Mouse (Mus musculus) olfactory bulb, adult 2 months (tissue): ENCODE data around the gene Muc3.
"Not testable (repeated sequence)": the region's sequence is repeated elsewhere in the genome, so short reads cannot be mapped to it uniquely, and the experiment has no call there.

ENCODE experiments used
- CTCF ChIP-seq: fragments of 200-500 bp; IDR thresholded peaks from 2 replicates; pipeline ENCODE4 v1.5.1; 2012; ENCODE audit warnings: low read depth, mild to moderate bottlenecking, low read length, moderate library complexity; ENCODE audit not compliant: insufficient read depth
- POLR2A ChIP-seq: fragments of 200-500 bp; IDR thresholded peaks from 2 replicates; pipeline ENCODE4 v1.6.1; 2012; ENCODE audit warnings: mild to moderate bottlenecking, low read depth, low read length, moderate library complexity; ENCODE audit not compliant: insufficient read depth

GRCm38 (mm10) chr5:137149272-137149882, at the start of gene Muc3:
- TF ChIP-seq CTCF, POLR2A: not testable (repeated sequence)
